Mouse (Mus musculus) adrenal gland, postnatal 4 days (tissue): ENCODE results near the gene Fmnl2. TPM values are rescaled to one million over a fixed set of nuclear protein-coding genes. Genes with fewer than 3 reads are reported as not detected.

Experiments
- DNase-seq, 2 experiments: peaks; one replicate each; pipeline ENCODE4 v3.0.0; 2021 to 2022; ENCODE audit warnings: low spot score in 2 of 2, mixed read lengths in 2 of 2
- total RNA-seq, 2 experiments: library from RNA; stranded (reverse); gene quantifications; 2 replicates each; pipeline ENCODE4 v1.2.3; 2021

Gene Fmnl2
- total RNA-seq, 2 experiments from 2014 or later: 28.4 to 33.3 TPM

- no peak for DNase-seq
These were observed 4.5 kb downstream of the Fmnl2 start for GRCm38 (mm10) chr2:52862046-52862759.

GRCm38 (mm10) chr2:52862760-52863124 is 5.1 kb downstream of the Fmnl2 start:
- DNase-seq: no peak

- no peak for DNase-seq
These were observed 7.0 kb downstream of the Fmnl2 start for GRCm38 (mm10) chr2:52864635-52865034.

- DNase-seq: no peak
These were observed 8.5 kb downstream of the Fmnl2 start for GRCm38 (mm10) chr2:52866151-52866550.

GRCm38 (mm10) chr2:52867781-52868180 is 10.1 kb downstream of the Fmnl2 start:
- DNase-seq: no peak

GRCm38 (mm10) chr2:52868181-52868580 is 10.5 kb downstream of the Fmnl2 start:
- no peak for DNase-seq

- DNase-seq: no peak
These were observed 15.0 kb downstream of the Fmnl2 start for GRCm38 (mm10) chr2:52872636-52873035.

- DNase-seq: no peak
These were observed 15.8 kb downstream of the Fmnl2 start for GRCm38 (mm10) chr2:52873276-52874063.

GRCm38 (mm10) chr2:52874721-52875120 is 17.1 kb downstream of the Fmnl2 start:
- no peak for DNase-seq

- DNase-seq: no peak
These were observed 18.1 kb downstream of the Fmnl2 start for GRCm38 (mm10) chr2:52875801-52876200.

GRCm38 (mm10) chr2:52883401-52883800 is 25.7 kb downstream of the Fmnl2 start:
- no peak for DNase-seq

- DNase-seq: no peak
These were observed 26.4 kb downstream of the Fmnl2 start for GRCm38 (mm10) chr2:52884082-52884481.

GRCm38 (mm10) chr2:52885071-52885470 is 27.4 kb downstream of the Fmnl2 start:
- DNase-seq: no peak

GRCm38 (mm10) chr2:52887281-52887680 is 29.6 kb downstream of the Fmnl2 start:
- no peak for DNase-seq

- DNase-seq: no peak
These were observed 33.5 kb downstream of the Fmnl2 start for GRCm38 (mm10) chr2:52891115-52891514.

- no peak for DNase-seq
These were observed 34.1 kb downstream of the Fmnl2 start for GRCm38 (mm10) chr2:52891744-52892143.

- peak in 1 of 2 experiments; percentile 6 for DNase-seq
These were observed 37.4 kb downstream of the Fmnl2 start for GRCm38 (mm10) chr2:52894983-52895621.

GRCm38 (mm10) chr2:52896995-52897394 is 39.3 kb downstream of the Fmnl2 start:
- no peak for DNase-seq

GRCm38 (mm10) chr2:52900780-52901179 is 43.1 kb downstream of the Fmnl2 start:
- no peak for DNase-seq

GRCm38 (mm10) chr2:52901300-52902013 is 43.8 kb downstream of the Fmnl2 start:
- no peak for DNase-seq

GRCm38 (mm10) chr2:52902456-52902855 is 44.8 kb downstream of the Fmnl2 start:
- DNase-seq: no peak
